ENCODE assay signal across 11 mouse cellular contexts in the genomic region with DNA sequence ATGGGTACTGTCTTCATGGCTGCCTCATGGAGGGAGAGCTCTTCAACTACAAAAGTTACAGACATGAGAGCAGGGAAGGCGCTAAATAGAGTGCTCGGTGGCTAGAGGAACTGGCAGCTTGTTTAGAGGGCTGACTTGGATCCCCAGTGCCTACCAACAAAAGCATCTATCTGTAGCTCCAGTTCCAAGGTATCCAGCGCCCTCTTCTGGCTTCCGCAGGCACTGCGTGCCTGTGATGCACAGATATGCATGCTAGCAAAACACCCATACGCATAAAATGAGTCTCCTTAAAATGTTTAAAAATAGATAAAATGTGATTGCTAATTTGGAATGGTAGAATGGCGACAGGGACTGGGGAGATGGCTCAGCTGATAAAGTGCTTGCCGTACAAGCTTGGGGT. TPM values are rescaled to one million over a fixed set of nuclear protein-coding genes. Genes with fewer than 3 reads are reported as not detected.
DNase-seq lines count a peak whose midpoint lies in the region; ATAC-seq lines count a peak whose summit lies in the region.
"Had no signal": no experiment of that assay in that cellular context is flagged by ENCODE, and none has a peak within 500 bp of the region (broad histone marks: within the 10 kb centered on the region; RNA-seq: fewer than 3 reads in every experiment).

No protein-coding gene starts in this region.

- H3K27ac ChIP-seq in hindbrain, embryonic 10.5 days: no peak overlapping the region
- no peak overlapping the region for H3K27ac ChIP-seq in hindbrain, embryonic 12.5 days
- H3K27ac ChIP-seq: hindbrain, embryonic 13.5 days; liver, embryonic 15.5 days; neural tube, embryonic 15.5 days had no signal

- peak; percentile 16 for DNase-seq in hindbrain, embryonic 10.5 days (ENCODE audit: low spot score)
- DNase-seq in lung, postnatal 14 days: peak; percentile 7
- DNase-seq in lung, postnatal 4 days: no peak
- DNase-seq in R1 (ENCODE audit: low read depth, low spot score): peak; percentile 67
- DNase-seq in thymus, postnatal 0 days (ENCODE audit: low spot score): peak; percentile 33
- DNase-seq in frontal cortex, postnatal 36 days (ENCODE audit: low spot score in 2 of 2): no peak

- no peak overlapping the region for H3K9ac ChIP-seq in hindbrain, embryonic 12.5 days
- H3K9ac ChIP-seq: hindbrain, embryonic 13.5 days; liver, embryonic 15.5 days; neural tube, embryonic 15.5 days had no signal

- no peaks in the 10 kb centered on the region for H3K36me3 ChIP-seq in hindbrain, embryonic 10.5 days
- H3K36me3 ChIP-seq in hindbrain, embryonic 12.5 days: no peaks in the 10 kb centered on the region
- H3K36me3 ChIP-seq: hindbrain, embryonic 13.5 days; liver, embryonic 15.5 days; neural tube, embryonic 15.5 days had no signal

- H3K4me3 ChIP-seq in hindbrain, embryonic 10.5 days: no peak overlapping the region
- H3K4me3 ChIP-seq in hindbrain, embryonic 12.5 days: no peak overlapping the region
- H3K4me3 ChIP-seq: hindbrain, embryonic 13.5 days; liver, embryonic 15.5 days; neural tube, embryonic 15.5 days had no signal

- H3K9me3 ChIP-seq in hindbrain, embryonic 10.5 days: no peaks in the 10 kb centered on the region
- no peaks in the 10 kb centered on the region for H3K9me3 ChIP-seq in hindbrain, embryonic 12.5 days (replicated peaks)
- H3K9me3 ChIP-seq: hindbrain, embryonic 13.5 days; liver, embryonic 15.5 days; neural tube, embryonic 15.5 days had no signal

- no peak overlapping the region for H3K4me2 ChIP-seq in hindbrain, embryonic 12.5 days (replicated peaks)
- H3K4me2 ChIP-seq: hindbrain, embryonic 13.5 days; liver, embryonic 15.5 days; neural tube, embryonic 15.5 days had no signal

- no peak for ATAC-seq in hindbrain, embryonic 12.5 days (ENCODE audit: low FRiP score)
- ATAC-seq in activated CD4-positive, CD25-positive, alpha-beta regulatory T cell, adult 4 months: no peak

- peaks cover 11% of the 10 kb centered on the region for H3K27me3 ChIP-seq in hindbrain, embryonic 10.5 days (ENCODE audit: insufficient read depth, poor library complexity, severe bottlenecking)
- H3K27me3 ChIP-seq in hindbrain, embryonic 12.5 days: peaks cover 15% of the 10 kb centered on the region; the same call in 1 of the 2 replicates
- H3K27me3 ChIP-seq: liver, embryonic 15.5 days had no signal

- H3K4me1 ChIP-seq in hindbrain, embryonic 10.5 days (replicated peaks): no peaks in the 10 kb centered on the region
- no peaks in the 10 kb centered on the region for H3K4me1 ChIP-seq in hindbrain, embryonic 12.5 days
- H3K4me1 ChIP-seq: hindbrain, embryonic 13.5 days; liver, embryonic 15.5 days; neural tube, embryonic 15.5 days had no signal

- WGBS in hindbrain, embryonic 10.5 days: 63% methylated on average over 8 of the region's 8 CpGs
- 61% methylated on average over 8 of the region's 8 CpGs for WGBS in hindbrain, embryonic 12.5 days

RNA-seq across cellular contexts. Expression of gene Dscaml1, which starts 5.2 kb away (rescaled TPM):
- 0.78 and 0.92 TPM in 2 replicates for polyA plus RNA-seq in hindbrain, embryonic 10.5 days (2016; fragmentation: Nextera tagmentation; extraction: Ambion mirVana)
- 2.3 and 4.8 TPM in 2 replicates for polyA plus RNA-seq in hindbrain, embryonic 12.5 days (2016; fragmentation: Nextera tagmentation; extraction: Ambion mirVana)
- polyA plus RNA-seq in thymus, postnatal 0 days (2015; fragmentation: Nextera tagmentation; extraction: Ambion mirVana): 1.8 and 2.1 TPM in 2 replicates
- not detected for polyA plus RNA-seq in activated CD4-positive, CD25-positive, alpha-beta regulatory T cell, adult 4 months (2017; shearing (Covaris generic))

RNA-seq across cellular contexts. Expression of gene Fxyd2, which starts 21.7 kb away (rescaled TPM):
- polyA plus RNA-seq in hindbrain, embryonic 10.5 days (2016; fragmentation: Nextera tagmentation; extraction: Ambion mirVana): 0.93 and 1.1 TPM in 2 replicates
- 1.9 and 2.1 TPM in 2 replicates for polyA plus RNA-seq in hindbrain, embryonic 12.5 days (2016; fragmentation: Nextera tagmentation; extraction: Ambion mirVana)
- polyA plus RNA-seq in thymus, postnatal 0 days (2015; fragmentation: Nextera tagmentation; extraction: Ambion mirVana): 103 and 108 TPM in 2 replicates
- polyA plus RNA-seq in activated CD4-positive, CD25-positive, alpha-beta regulatory T cell, adult 4 months (2017; shearing (Covaris generic)): 1 to 10 TPM in 1 of 2 experiments, not detected in 1; 4.3 TPM

RNA-seq across cellular contexts. Expression of gene Fxyd6, which starts 51.2 kb away (rescaled TPM):
- 155 and 167 TPM in 2 replicates for polyA plus RNA-seq in hindbrain, embryonic 10.5 days (2016; fragmentation: Nextera tagmentation; extraction: Ambion mirVana)
- 190 and 196 TPM in 2 replicates for polyA plus RNA-seq in hindbrain, embryonic 12.5 days (2016; fragmentation: Nextera tagmentation; extraction: Ambion mirVana)
- 3.6 and 4.3 TPM in 2 replicates for polyA plus RNA-seq in thymus, postnatal 0 days (2015; fragmentation: Nextera tagmentation; extraction: Ambion mirVana)
- polyA plus RNA-seq in activated CD4-positive, CD25-positive, alpha-beta regulatory T cell, adult 4 months (2017; shearing (Covaris generic)): 1 to 10 TPM in 1 of 2 experiments, not detected in 1; 1.1 TPM

Comparison
In these comparisons a context has a peak if more than half of its experiments do, and no peak if none do; other contexts are left out.
1. DNase-seq: peak in hindbrain, embryonic 10.5 days (single experiment), lung, postnatal 14 days (single experiment), R1 (single experiment) and thymus, postnatal 0 days (single experiment); none in lung, postnatal 4 days (0 of 2) and frontal cortex, postnatal 36 days (0 of 2).
2. RNA of gene Fxyd2, which starts 21.7 kb away (polyA plus RNA-seq): 103 to 108 TPM in thymus, postnatal 0 days; 4.3 TPM in activated CD4-positive, CD25-positive, alpha-beta regulatory T cell, adult 4 months, 1.9 to 2.1 TPM in hindbrain, embryonic 12.5 days and 0.93 to 1.1 TPM in hindbrain, embryonic 10.5 days; every median in the first group is over 10 times any median in the second.
3. RNA of gene Fxyd6, which starts 51.2 kb away (polyA plus RNA-seq): 190 to 196 TPM in hindbrain, embryonic 12.5 days and 155 to 167 TPM in hindbrain, embryonic 10.5 days; 3.6 to 4.3 TPM in thymus, postnatal 0 days and 1.1 TPM in activated CD4-positive, CD25-positive, alpha-beta regulatory T cell, adult 4 months; every median in the first group is over 10 times any median in the second.